Mouse (Mus musculus) hindbrain, embryonic 10.5 days (tissue): Measurements from ENCODE around the gene Olfr1184. TPM values are rescaled to one million over a fixed set of nuclear protein-coding genes. Genes with fewer than 3 reads are reported as not detected.
"Not testable (repeated sequence)": the region's sequence is repeated elsewhere in the genome, so short reads cannot be mapped to it uniquely, and the experiment has no call there.

ENCODE experiments used
- DNase-seq: peaks from one replicate; pipeline ENCODE4 v3.0.0-alpha.2; 2017; ENCODE audit warnings: low spot score
- H3K27ac ChIP-seq: fragments of 300-500 bp; sonication (generic); 2 replicates; pipeline ENCODE4 v1.5.1; 2016; ENCODE audit warnings: mild to moderate bottlenecking, moderate library complexity
- H3K27me3 ChIP-seq: fragments of 300-500 bp; sonication (generic); 2 replicates; pipeline ENCODE4 v1.6.1; 2016; ENCODE audit warnings: mild to moderate bottlenecking; ENCODE audit not compliant: poor library complexity, insufficient read depth, severe bottlenecking
- H3K36me3 ChIP-seq: fragments of 300-500 bp; sonication (generic); 2 replicates; pipeline ENCODE4 v1.6.1; 2016; ENCODE audit warnings: mild to moderate bottlenecking, moderate library complexity
- H3K4me1 ChIP-seq: fragments of 300-500 bp; sonication (generic); replicated peaks from 2 replicates; pipeline ENCODE4 v1.6.1; 2016; ENCODE audit warnings: mild to moderate bottlenecking
- H3K4me3 ChIP-seq: fragments of 300-500 bp; sonication (generic); 2 replicates; pipeline ENCODE4 v1.5.1; 2016; ENCODE audit warnings: mild to moderate bottlenecking, moderate library complexity
- H3K9me3 ChIP-seq: fragments of 300-500 bp; sonication (generic); 2 replicates; pipeline ENCODE4 v1.6.1; 2016; ENCODE audit warnings: mild to moderate bottlenecking, moderate library complexity
- WGBS: fragments of 180-500 bp; shearing (Covaris S2); methylation state at CpG from one replicate; pipeline ENCODE4 v1.1.7; 2016; 5-methylcytosine and 5-hydroxymethylcytosine counted together
- polyA plus RNA-seq: library from polyadenylated mRNA; unstranded; fragments of >200 nt; fragmentation: Nextera tagmentation; extraction: Ambion mirVana; gene quantifications from 2 replicates; pipeline ENCODE4 v1.2.1, GENCODE M21; 2016

The Olfr1184 gene
- polyA plus RNA-seq = not detected in 2 replicates

GRCm38 (mm10) chr2:88483298-88483697 lies at the start of gene Olfr1184:
Gene Olfr1184, plus strand, starts transcription at chr2:88483598.
- DNase-seq = no peak
- 86% methylated on average over 2 of the region's 2 CpGs for WGBS
- H3K36me3 ChIP-seq = no peaks in the 10 kb centered on the region
- H3K27ac ChIP-seq = no peak within 1 kb of the TSS
- no peaks in the 10 kb centered on the region for H3K9me3 ChIP-seq
- H3K4me1 ChIP-seq = no peaks in the 10 kb centered on the region
- H3K27me3 ChIP-seq = no peaks in the 10 kb centered on the region
- H3K4me3 ChIP-seq = no peak within 1 kb of the TSS

DNA sequence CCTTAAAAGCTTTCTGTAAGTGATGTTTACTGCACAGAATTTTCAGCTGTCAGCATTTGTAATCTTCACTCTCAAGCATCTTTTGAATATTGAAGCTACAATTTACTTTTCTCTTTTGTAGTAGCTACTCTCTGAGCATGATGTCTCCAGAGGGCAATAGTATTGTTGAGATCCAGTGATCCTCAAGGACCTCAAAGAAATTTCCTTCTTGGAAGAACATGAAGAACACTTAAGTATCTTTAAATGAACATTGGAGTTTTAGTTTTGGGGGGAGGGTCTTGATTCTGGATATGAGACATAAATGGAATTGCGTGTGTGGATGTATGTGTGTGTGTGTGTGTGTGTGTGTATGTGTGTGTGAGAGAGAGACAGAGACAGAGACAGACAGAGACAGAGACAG lies 34.4 kb upstream of the Olfr1184 start, which contains the start of gene Gm13757:
TSS of gene Gm13757 (minus strand) at position 101 of the 400 bp plus-strand sequence.
- no peak for DNase-seq
- Histone ChIP-seq H3K9me3 (no peaks in the 10 kb centered on the region), H3K27ac (no peak within 1 kb of the TSS), H3K4me1 (no peaks in the 10 kb centered on the region), H3K4me3 (no peak within 1 kb of the TSS), H3K36me3 (no peaks in the 10 kb centered on the region), H3K27me3 (no peaks in the 10 kb centered on the region)
- WGBS = 89% methylated on average over 1 of the region's 1 CpGs

GRCm38 (mm10) chr2:88454567-88454966 lies 28.8 kb upstream of the Olfr1184 start, which contains the start of gene Olfr1183:
Gene Olfr1183, plus strand, starts transcription at chr2:88454867.
- not testable (repeated sequence) for H3K9me3 ChIP-seq, DNase-seq, H3K27ac ChIP-seq, H3K36me3 ChIP-seq, H3K27me3 ChIP-seq, H3K4me1 ChIP-seq, H3K4me3 ChIP-seq
- WGBS = 87% methylated on average over 1 of the region's 1 CpGs

DNA sequence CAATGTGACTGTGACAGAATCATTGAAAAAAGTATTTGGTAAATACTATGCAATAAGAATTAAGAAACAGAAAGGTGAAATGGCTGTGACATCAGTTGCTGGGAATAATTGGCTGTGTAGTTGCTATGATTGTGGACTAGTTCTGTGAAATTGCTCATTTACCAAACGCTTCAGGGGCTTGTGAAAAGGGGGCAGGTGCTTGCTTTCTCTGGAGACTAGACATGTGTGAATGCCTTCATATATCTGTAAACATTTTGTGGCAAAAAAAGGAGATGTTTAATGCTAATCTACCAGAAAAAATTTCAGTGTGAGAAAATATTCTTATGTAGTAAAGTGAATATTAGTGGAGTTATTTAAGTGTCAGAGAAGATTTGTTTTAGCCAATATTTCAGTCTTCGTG lies 9.6 kb downstream of the Olfr1184 start, which contains the start of gene Olfr1185-ps1:
TSS of gene Olfr1185-ps1 (plus strand) at position 301 of the 400 bp plus-strand sequence.
- DNase-seq = no peak
- Histone ChIP-seq H3K27ac (no peak within 1 kb of the TSS), H3K4me3 (no peak within 1 kb of the TSS), H3K4me1 (no peaks in the 10 kb centered on the region), H3K9me3 (no peaks in the 10 kb centered on the region), H3K36me3 (no peaks in the 10 kb centered on the region), H3K27me3 (no peaks in the 10 kb centered on the region)
- WGBS = 82% methylated on average over 2 of the region's 2 CpGs

- no peaks in the 10 kb centered on the region for H3K36me3 ChIP-seq
- H3K27ac ChIP-seq = no peak within 1 kb of the TSS
- DNase-seq = no peak
- H3K4me1 ChIP-seq = no peaks in the 10 kb centered on the region
- WGBS = 85% methylated on average over 2 of the region's 2 CpGs
- no peaks in the 10 kb centered on the region for H3K9me3 ChIP-seq
- H3K27me3 ChIP-seq = no peaks in the 10 kb centered on the region
- no peak within 1 kb of the TSS for H3K4me3 ChIP-seq
Measured at GRCm38 (mm10) chr2:88518251-88518650, 34.9 kb downstream of the Olfr1184 start, which contains the start of gene Olfr1186. Gene Olfr1186, plus strand, starts transcription at chr2:88518551.

DNA sequence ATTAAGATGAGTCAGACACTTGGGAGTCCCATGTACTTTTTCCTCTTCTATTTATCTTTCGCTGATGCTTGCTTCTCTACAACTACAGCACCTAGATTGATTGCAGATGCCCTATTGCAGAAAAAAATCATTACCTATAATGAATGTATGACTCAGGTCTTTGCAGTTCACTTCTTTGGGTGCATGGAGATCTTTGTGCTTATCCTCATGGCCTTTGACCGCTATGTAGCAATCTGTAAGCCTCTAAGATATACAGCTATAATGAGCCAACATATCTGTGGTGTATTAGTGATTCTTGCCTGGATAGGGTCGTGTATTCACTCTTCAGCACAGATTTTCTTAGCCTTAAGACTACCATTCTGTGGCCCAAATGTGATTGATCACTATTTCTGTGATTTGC lies 42.3 kb downstream of the Olfr1184 start:
- no peak overlapping the region for H3K4me3 ChIP-seq
- no peaks in the 10 kb centered on the region for H3K27me3 ChIP-seq
- no peaks in the 10 kb centered on the region for H3K9me3 ChIP-seq
- H3K36me3 ChIP-seq = no peaks in the 10 kb centered on the region
- 80% methylated on average over 3 of the region's 3 CpGs for WGBS
- no peak overlapping the region for H3K27ac ChIP-seq
- no peaks in the 10 kb centered on the region for H3K4me1 ChIP-seq
- no peak for DNase-seq

Other genes with a start within 250 kb of the Olfr1184 start
- gene Olfr1173, start 203.7 kb upstream of the Olfr1184 start, polyA plus RNA-seq = not detected in 2 replicates
- not detected in 2 replicates for gene Olfr1174-ps, start 168.5 kb upstream of the Olfr1184 start, polyA plus RNA-seq
- gene Olfr1175-ps, start 156.4 kb upstream of the Olfr1184 start, polyA plus RNA-seq = not detected in 2 replicates
- not detected in 2 replicates for gene Olfr1176, start 146.9 kb upstream of the Olfr1184 start, polyA plus RNA-seq
- gene Olfr1177-ps, start 137.1 kb upstream of the Olfr1184 start, polyA plus RNA-seq = not detected in 2 replicates
- gene Olfr1178, start 96.5 kb upstream of the Olfr1184 start, polyA plus RNA-seq = not detected in 2 replicates
- not detected in 2 replicates for gene Olfr1179, start 77.1 kb upstream of the Olfr1184 start, polyA plus RNA-seq
- not detected in 2 replicates for gene Olfr1180, start 64.4 kb upstream of the Olfr1184 start, polyA plus RNA-seq
- gene Olfr1181, start 57.4 kb upstream of the Olfr1184 start, polyA plus RNA-seq = not detected in 2 replicates
- not detected in 2 replicates for gene Gm13757, start 34.5 kb upstream of the Olfr1184 start, polyA plus RNA-seq
- not detected in 2 replicates for gene Olfr1183, start 28.7 kb upstream of the Olfr1184 start, polyA plus RNA-seq
- not detected in 2 replicates for gene Olfr1185-ps1, start 9.7 kb downstream of the Olfr1184 start, polyA plus RNA-seq
- not detected in 2 replicates for gene Olfr1186, start 35.0 kb downstream of the Olfr1184 start, polyA plus RNA-seq
- gene Olfr1188, start 73.3 kb downstream of the Olfr1184 start, polyA plus RNA-seq = not detected in 2 replicates
- not detected in 2 replicates for gene Olfr1189, start 102.9 kb downstream of the Olfr1184 start, polyA plus RNA-seq
- gene Olfr1191-ps1, start 156.9 kb downstream of the Olfr1184 start, polyA plus RNA-seq = not detected in 2 replicates
- not detected in 2 replicates for gene Olfr1192-ps1, start 164.9 kb downstream of the Olfr1184 start, polyA plus RNA-seq
- not detected in 2 replicates for gene Olfr1193, start 192.0 kb downstream of the Olfr1184 start, polyA plus RNA-seq
- gene Olfr1195, start 205.6 kb downstream of the Olfr1184 start, polyA plus RNA-seq = not detected in 2 replicates
- not detected in 2 replicates for gene Olfr1196, start 221.0 kb downstream of the Olfr1184 start, polyA plus RNA-seq
- not detected in 2 replicates for gene Olfr1197, start 248.8 kb downstream of the Olfr1184 start, polyA plus RNA-seq